Mouse (Mus musculus): ENCODE measurements around the gene Zfp36. TPM values are rescaled to one million over a fixed set of nuclear protein-coding genes. Genes with fewer than 3 reads are reported as not detected.

The Zfp36 gene
- polyA plus RNA-seq, 1 experiment from 2014 or later = 13.6 TPM

GRCm38 (mm10) chr7:28383606-28384005 lies 3.6 kb upstream of the Zfp36 start:
- ATAC-seq (replicated peaks; ENCODE audit: insufficient number of reproducible peaks, insufficient read depth, low FRiP score, low read depth) = no peak
- H3K27ac ChIP-seq = peak overlapping the region; percentile 98
- no peaks in the 10 kb centered on the region for H3K9me3 ChIP-seq (replicated peaks)
- H3K4me1 ChIP-seq (replicated peaks) = peaks cover 45% of the 10 kb centered on the region
- WGBS = 73% methylated on average over 4 of the region's 4 CpGs
- no peak overlapping the region for H3K4me2 ChIP-seq
- H3K27me3 ChIP-seq = no peaks in the 10 kb centered on the region
- H3K9ac ChIP-seq = no peak overlapping the region
- H3K36me3 ChIP-seq = peaks cover 9% of the 10 kb centered on the region
- no peak overlapping the region for H3K4me3 ChIP-seq

- peak; percentile 11; the same call in 1 of the 2 replicates for ATAC-seq (replicated peaks; ENCODE audit: insufficient number of reproducible peaks, insufficient read depth, low FRiP score, low read depth)
- Histone ChIP-seq H3K4me2 (peak overlapping the region; percentile 68), H3K4me3 (peak overlapping the region; percentile 2; the same call in 1 of the 2 replicates), H3K9me3 (replicated peaks) (no peaks in the 10 kb centered on the region), H3K9ac (0 out of 2 replicates have a peak overlapping the region, but pooled peaks have one; percentile 38), H3K27ac (peak overlapping the region; percentile 98), H3K36me3 (peaks cover 4% of the 10 kb centered on the region; the same call in 1 of the 2 replicates), H3K27me3 (no peaks in the 10 kb centered on the region), H3K4me1 (replicated peaks) (peaks cover 47% of the 10 kb centered on the region)
- 13% methylated on average over 11 of the region's 11 CpGs for WGBS
Observed at GRCm38 (mm10) chr7:28382981-28383396, 2.9 kb upstream of the Zfp36 start.

- H3K36me3 ChIP-seq = peaks cover 2% of the 10 kb centered on the region; the same call in 1 of the 2 replicates
- H3K27me3 ChIP-seq = no peaks in the 10 kb centered on the region
- peak overlapping the region; percentile 68 for H3K4me2 ChIP-seq
- peak overlapping the region; percentile 41 for H3K4me3 ChIP-seq
- ATAC-seq (replicated peaks; ENCODE audit: insufficient number of reproducible peaks, insufficient read depth, low FRiP score, low read depth) = no peak
- WGBS = 28% methylated on average over 10 of the region's 12 CpGs
- H3K27ac ChIP-seq = peak overlapping the region; percentile 98
- H3K9ac ChIP-seq = peak overlapping the region; percentile 38
- peaks cover 53% of the 10 kb centered on the region for H3K4me1 ChIP-seq (replicated peaks)
- no peaks in the 10 kb centered on the region for H3K9me3 ChIP-seq (replicated peaks)
Observed at GRCm38 (mm10) chr7:28382347-28382951, 2.4 kb upstream of the Zfp36 start.

GRCm38 (mm10) chr7:28381938-28382337 lies 1.9 kb upstream of the Zfp36 start:
- 0% methylated on average over 20 of the region's 20 CpGs for WGBS
- no peaks in the 10 kb centered on the region for H3K36me3 ChIP-seq
- peak overlapping the region; percentile 62 for H3K9ac ChIP-seq
- no peaks in the 10 kb centered on the region for H3K9me3 ChIP-seq (replicated peaks)
- ATAC-seq (replicated peaks; ENCODE audit: insufficient number of reproducible peaks, insufficient read depth, low FRiP score, low read depth) = peak; percentile 79
- no peaks in the 10 kb centered on the region for H3K27me3 ChIP-seq
- peaks cover 58% of the 10 kb centered on the region for H3K4me1 ChIP-seq (replicated peaks)
- peak overlapping the region; percentile 68 for H3K4me2 ChIP-seq
- peak overlapping the region; percentile 98 for H3K27ac ChIP-seq
- H3K4me3 ChIP-seq = peak overlapping the region; percentile 41

- Histone ChIP-seq H3K4me3 (peak overlapping the region; percentile 41), H3K27me3 (no peaks in the 10 kb centered on the region), H3K9ac (peak overlapping the region; percentile 62), H3K9me3 (replicated peaks) (no peaks in the 10 kb centered on the region), H3K27ac (peak overlapping the region; percentile 98), H3K4me2 (peak overlapping the region; percentile 68), H3K4me1 (replicated peaks) (peaks cover 61% of the 10 kb centered on the region), H3K36me3 (no peaks in the 10 kb centered on the region)
- ATAC-seq (replicated peaks; ENCODE audit: insufficient number of reproducible peaks, insufficient read depth, low FRiP score, low read depth) = peak; percentile 29
- 5% methylated on average over 30 of the region's 30 CpGs for WGBS
Observed at GRCm38 (mm10) chr7:28381017-28381790, 1.2 kb upstream of the Zfp36 start.

- Histone ChIP-seq H3K4me1 (replicated peaks) (peaks cover 71% of the 10 kb centered on the region), H3K36me3 (no peaks in the 10 kb centered on the region), H3K27me3 (no peaks in the 10 kb centered on the region), H3K4me2 (peak overlapping the region; percentile 84), H3K9me3 (replicated peaks) (no peaks in the 10 kb centered on the region), H3K9ac (peak overlapping the region; percentile 86), H3K27ac (peak overlapping the region; percentile 98), H3K4me3 (peak overlapping the region; percentile 79)
- WGBS = under 1% methylated on average over 53 of the region's 53 CpGs
- peak; percentile 52 for ATAC-seq (replicated peaks; ENCODE audit: insufficient number of reproducible peaks, insufficient read depth, low FRiP score, low read depth)
Observed at GRCm38 (mm10) chr7:28378769-28379651, 1.0 kb downstream of the Zfp36 start.

GRCm38 (mm10) chr7:28378066-28378690 lies 1.9 kb downstream of the Zfp36 start:
- Histone ChIP-seq H3K9me3 (replicated peaks) (no peaks in the 10 kb centered on the region), H3K27me3 (no peaks in the 10 kb centered on the region), H3K4me1 (replicated peaks) (peaks cover 67% of the 10 kb centered on the region), H3K36me3 (no peaks in the 10 kb centered on the region), H3K4me2 (peak overlapping the region; percentile 84), H3K27ac (peak overlapping the region; percentile 98), H3K4me3 (peak overlapping the region; percentile 79), H3K9ac (peak overlapping the region; percentile 86)
- no peak for ATAC-seq (replicated peaks; ENCODE audit: insufficient number of reproducible peaks, insufficient read depth, low FRiP score, low read depth)
- WGBS = 21% methylated on average over 32 of the region's 32 CpGs

GRCm38 (mm10) chr7:28377190-28378065 lies 2.6 kb downstream of the Zfp36 start:
- H3K4me3 ChIP-seq = peak overlapping the region; percentile 79
- H3K9me3 ChIP-seq (replicated peaks) = no peaks in the 10 kb centered on the region
- peak overlapping the region; percentile 86 for H3K9ac ChIP-seq
- H3K27me3 ChIP-seq = no peaks in the 10 kb centered on the region
- ATAC-seq (replicated peaks; ENCODE audit: insufficient number of reproducible peaks, insufficient read depth, low FRiP score, low read depth) = no peak
- WGBS = 50% methylated on average over 18 of the region's 18 CpGs
- H3K4me2 ChIP-seq = peak overlapping the region; percentile 84
- peak overlapping the region; percentile 98 for H3K27ac ChIP-seq
- H3K4me1 ChIP-seq (replicated peaks) = peaks cover 59% of the 10 kb centered on the region
- H3K36me3 ChIP-seq = no peaks in the 10 kb centered on the region

- Histone ChIP-seq H3K27me3 (no peaks in the 10 kb centered on the region), H3K27ac (peak overlapping the region; percentile 98), H3K4me3 (peak overlapping the region; percentile 79), H3K9me3 (replicated peaks) (no peaks in the 10 kb centered on the region), H3K4me1 (replicated peaks) (peaks cover 50% of the 10 kb centered on the region), H3K4me2 (peak overlapping the region; percentile 84), H3K9ac (peak overlapping the region; percentile 65), H3K36me3 (no peaks in the 10 kb centered on the region)
- WGBS = 4% methylated on average over 30 of the region's 30 CpGs
- no peak for ATAC-seq (replicated peaks; ENCODE audit: insufficient number of reproducible peaks, insufficient read depth, low FRiP score, low read depth)
Observed at GRCm38 (mm10) chr7:28376011-28376771, 3.9 kb downstream of the Zfp36 start.
